Mouse (Mus musculus): ENCODE data around the gene Mstn.

- TF ChIP-seq CTCF (IDR thresholded peaks at IDR 0.05; ENCODE audit: borderline replicate concordance, insufficient read depth, low read length) (no peak), POLR2A (IDR thresholded peaks at IDR 0.05; ENCODE audit: low read depth, low read length) (no peak)
Observed at GRCm38 (mm10) chr1:53085991-53086390, 24.6 kb downstream of the Mstn start.
